Mouse (Mus musculus): ENCODE data around the gene Lrfn5.
A peak's percentile ranks its signal among the peaks of the same experiment; 100 is the strongest.

Gene Lrfn5

GRCm38 (mm10) chr12:61522829-61523370 is at the start of gene Lrfn5:
Lrfn5 (plus strand) TSS chr12:61523150.
- peak; percentile 23 for DNase-seq (ENCODE audit: low spot score)

- DNase-seq (ENCODE audit: low spot score) = no peak
These were observed 1.3 kb upstream of the Lrfn5 start for GRCm38 (mm10) chr12:61521501-61522147.

- no peak for DNase-seq (ENCODE audit: low spot score)
These were observed 662 bp upstream of the Lrfn5 start for GRCm38 (mm10) chr12:61522148-61522828.

GRCm38 (mm10) chr12:61523631-61524182 is 757 bp downstream of the Lrfn5 start:
- DNase-seq (ENCODE audit: low spot score) = no peak

GRCm38 (mm10) chr12:61524183-61524651 is 1.3 kb downstream of the Lrfn5 start:
- no peak for DNase-seq (ENCODE audit: low spot score)

GRCm38 (mm10) chr12:61526199-61526598 is 3.2 kb downstream of the Lrfn5 start:
- DNase-seq (ENCODE audit: low spot score) = no peak

GRCm38 (mm10) chr12:61579949-61580348 is 57.0 kb downstream of the Lrfn5 start:
- no peak for DNase-seq (ENCODE audit: low spot score)

- no peak for DNase-seq (ENCODE audit: low spot score)
These were observed 77.4 kb downstream of the Lrfn5 start for GRCm38 (mm10) chr12:61600305-61600704.

GRCm38 (mm10) chr12:61607871-61608270 is 84.9 kb downstream of the Lrfn5 start:
- no peak for DNase-seq (ENCODE audit: low spot score)

- no peak for DNase-seq (ENCODE audit: low spot score)
These were observed 87.1 kb downstream of the Lrfn5 start for GRCm38 (mm10) chr12:61610081-61610480.

- DNase-seq (ENCODE audit: low spot score) = no peak
These were observed 101.6 kb downstream of the Lrfn5 start for GRCm38 (mm10) chr12:61624532-61624931.

- no peak for DNase-seq (ENCODE audit: low spot score)
These were observed 131.4 kb downstream of the Lrfn5 start for GRCm38 (mm10) chr12:61654380-61654779.

GRCm38 (mm10) chr12:61723158-61723557 is 200.2 kb downstream of the Lrfn5 start:
- DNase-seq (ENCODE audit: low spot score) = no peak

- no peak for DNase-seq (ENCODE audit: low spot score)
These were observed 284.2 kb downstream of the Lrfn5 start for GRCm38 (mm10) chr12:61807073-61807605.

- DNase-seq (ENCODE audit: low spot score) = no peak
These were observed 300.7 kb downstream of the Lrfn5 start for GRCm38 (mm10) chr12:61823601-61824000.

- DNase-seq (ENCODE audit: low spot score) = no peak
These were observed 303.4 kb downstream of the Lrfn5 start for GRCm38 (mm10) chr12:61826311-61826710.

- DNase-seq (ENCODE audit: low spot score) = no peak
These were observed 319.8 kb downstream of the Lrfn5 start for GRCm38 (mm10) chr12:61842599-61843291.

GRCm38 (mm10) chr12:61854183-61854582 is 331.2 kb downstream of the Lrfn5 start:
- no peak for DNase-seq (ENCODE audit: low spot score)
